Mouse (Mus musculus) heart, adult 9 months (tissue): Measurements from ENCODE around the gene 3110082I17Rik.

Experiments
- DNase-seq, 2 experiments: peaks; one replicate each; pipeline ENCODE4 v3.0.0; 2022; ENCODE audit warnings: low spot score in 2 of 2

3110082I17Rik gene

DNA sequence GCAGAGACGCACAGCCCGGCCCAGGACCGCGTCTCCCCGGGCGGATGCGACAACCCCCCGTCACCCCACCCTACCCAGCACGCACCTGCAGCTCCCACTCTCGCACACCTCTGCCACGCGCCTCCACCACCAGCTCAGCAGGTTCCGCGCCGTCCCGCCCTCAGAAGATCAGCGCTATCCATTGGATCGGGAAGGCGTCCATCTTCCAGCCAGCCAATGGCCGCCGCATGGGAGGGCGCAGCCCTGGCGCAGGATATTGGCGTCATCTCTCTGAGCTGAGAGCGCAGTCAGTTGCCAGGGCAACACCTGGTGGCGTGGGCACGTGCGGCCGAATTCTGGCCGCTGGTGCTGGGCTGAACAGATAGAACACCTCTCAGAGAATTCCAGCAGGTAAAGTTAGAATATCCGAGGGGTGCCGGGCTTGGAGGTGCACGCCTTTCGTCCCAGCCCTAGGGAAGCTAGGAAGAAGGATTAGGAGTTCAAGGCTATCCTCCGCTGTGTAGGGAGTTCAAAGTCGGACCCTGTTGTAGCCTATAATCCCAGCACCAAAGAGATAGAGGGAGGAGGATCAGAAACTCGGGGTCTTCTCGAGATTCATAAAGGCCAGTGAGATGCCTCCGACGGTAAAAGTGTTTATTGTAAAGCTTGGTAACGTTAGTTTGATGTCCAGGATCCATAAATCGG, at the start of gene 3110082I17Rik:
Gene 3110082I17Rik (minus strand): TSS at position 144 of the 684 bp plus-strand sequence.
- peak; percentile 96 for DNase-seq

- no peak for DNase-seq
These were observed 45.9 kb upstream of the 3110082I17Rik start for GRCm38 (mm10) chr5:139506207-139506606.

GRCm38 (mm10) chr5:139505073-139505606, 44.8 kb upstream of the 3110082I17Rik start:
- DNase-seq, result peak; percentile 46 to 64

- DNase-seq, result no peak
These were observed 42.0 kb upstream of the 3110082I17Rik start for GRCm38 (mm10) chr5:139502281-139502680.

GRCm38 (mm10) chr5:139498791-139499190, 38.5 kb upstream of the 3110082I17Rik start:
- no peak for DNase-seq

- no peak for DNase-seq
These were observed 36.6 kb upstream of the 3110082I17Rik start for GRCm38 (mm10) chr5:139496939-139497338.

- DNase-seq, result no peak
These were observed 34.8 kb upstream of the 3110082I17Rik start for GRCm38 (mm10) chr5:139495019-139495669.

DNA sequence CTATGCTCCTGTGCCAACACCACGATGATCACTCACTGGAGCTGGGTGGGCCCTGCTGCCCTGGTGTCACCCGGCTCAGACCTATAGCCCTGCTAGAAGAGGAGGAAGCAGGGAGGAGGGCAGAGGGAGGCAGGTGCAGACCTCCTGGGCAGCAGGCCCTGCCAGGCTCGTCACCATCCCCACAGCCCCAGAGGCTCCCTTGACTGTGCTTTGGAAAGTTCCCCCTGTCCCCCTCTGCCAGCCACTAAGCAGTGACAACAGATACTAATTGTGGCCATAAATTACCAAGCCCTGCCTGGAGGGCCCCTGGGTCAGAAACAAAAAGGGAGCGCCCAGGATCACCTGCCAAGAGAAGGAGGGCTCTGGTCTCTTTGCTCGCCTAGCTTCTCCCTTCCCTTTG, 33.4 kb upstream of the 3110082I17Rik start:
- DNase-seq, result no peak

DNA sequence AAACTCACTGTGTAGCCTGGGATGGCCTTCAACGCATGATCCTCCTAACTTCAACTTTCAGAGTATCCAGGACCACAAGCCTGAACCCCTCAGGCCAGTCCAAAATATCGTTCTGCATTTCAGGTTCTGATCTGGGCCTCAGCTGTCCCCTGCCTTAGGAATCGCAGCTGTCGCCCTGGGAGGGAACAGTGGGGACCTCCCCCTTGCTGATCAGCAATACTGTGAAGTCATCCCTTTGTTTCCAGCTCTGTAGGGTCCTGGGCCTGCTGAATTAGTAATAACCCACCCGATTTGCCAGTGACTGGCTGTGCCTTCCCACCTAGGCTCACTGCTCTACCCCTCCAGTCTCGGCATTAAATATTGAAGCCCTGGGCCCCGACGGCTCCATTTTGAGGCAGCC, 31.0 kb upstream of the 3110082I17Rik start:
- no peak for DNase-seq

DNA sequence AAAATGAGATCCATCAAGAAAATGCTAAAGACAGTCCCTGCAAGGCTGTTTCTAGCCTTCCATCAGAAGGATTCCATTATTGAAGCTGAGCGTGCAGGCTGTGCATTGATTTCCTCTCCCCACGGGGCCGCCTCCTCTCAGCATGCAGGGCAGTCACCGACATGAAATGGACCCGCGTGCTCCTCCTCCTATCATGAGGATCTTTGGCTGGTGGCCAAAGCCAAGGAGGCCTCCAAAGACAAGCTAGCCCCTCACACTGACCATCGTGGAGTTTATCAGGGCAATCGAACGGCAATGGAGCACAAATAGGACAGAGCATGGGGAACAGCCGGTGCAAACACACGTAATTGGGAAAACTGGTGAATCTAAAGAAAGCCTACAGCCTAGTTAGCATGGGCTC, 29.8 kb upstream of the 3110082I17Rik start:
- no peak for DNase-seq

GRCm38 (mm10) chr5:139484185-139484814, 24.0 kb upstream of the 3110082I17Rik start, which contains the start of gene Zfand2a:
TSS of gene Zfand2a (minus strand) at chr5:139484549.
- DNase-seq, result peak; percentile 100

- DNase-seq, result no peak
These were observed 23.0 kb upstream of the 3110082I17Rik start for GRCm38 (mm10) chr5:139483171-139483848.

GRCm38 (mm10) chr5:139480406-139480805, 20.1 kb upstream of the 3110082I17Rik start:
- DNase-seq, result no peak

DNA sequence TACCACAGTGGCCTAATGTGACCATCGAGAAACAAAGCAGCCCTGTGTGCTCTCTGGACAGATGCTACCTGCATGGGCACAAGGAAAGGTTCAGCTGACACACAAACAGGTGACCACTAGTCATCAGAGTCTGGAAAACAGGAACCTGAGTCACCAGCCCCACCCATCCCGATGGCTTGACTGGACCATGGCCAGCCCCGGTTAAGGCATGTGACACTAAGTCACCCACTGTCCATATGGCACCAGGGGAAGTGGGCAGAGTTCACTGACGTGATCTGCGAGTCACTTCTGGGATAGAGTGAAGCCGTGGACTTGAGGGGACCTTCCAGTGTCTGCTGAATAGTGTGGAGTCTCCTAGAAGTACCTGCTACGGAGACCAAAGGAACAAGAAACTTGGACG, 18.8 kb upstream of the 3110082I17Rik start:
- peak in 1 of 2 experiments; percentile 7 for DNase-seq

GRCm38 (mm10) chr5:139474741-139475140, 14.4 kb upstream of the 3110082I17Rik start:
- DNase-seq, result no peak

- DNase-seq, result no peak
These were observed 7.7 kb upstream of the 3110082I17Rik start for GRCm38 (mm10) chr5:139467998-139468397.

DNA sequence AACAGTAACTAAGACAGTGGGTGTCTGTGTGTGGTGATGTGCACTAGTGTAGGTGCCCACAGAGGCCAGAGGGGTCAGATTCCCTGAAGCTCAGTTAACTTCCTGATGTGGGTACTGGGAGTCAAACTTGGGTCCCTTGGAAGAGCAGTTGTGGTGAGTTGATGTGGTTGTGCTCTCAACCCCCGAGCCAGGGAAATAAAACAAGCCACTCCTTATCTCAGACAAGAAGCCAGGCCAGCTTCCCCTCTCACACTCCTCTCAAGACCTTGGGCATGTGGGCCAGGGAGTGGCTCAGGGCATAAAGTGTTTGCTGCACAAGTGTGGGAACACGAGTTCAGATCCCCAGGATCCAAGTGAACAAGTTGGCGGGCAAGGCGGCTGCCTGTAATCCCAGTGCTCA, 6.5 kb upstream of the 3110082I17Rik start:
- no peak for DNase-seq

GRCm38 (mm10) chr5:139466373-139466772, 6.0 kb upstream of the 3110082I17Rik start:
- no peak for DNase-seq

- no peak for DNase-seq
These were observed 4.5 kb upstream of the 3110082I17Rik start for GRCm38 (mm10) chr5:139464874-139465273.

- DNase-seq, result no peak
These were observed 389 bp downstream of the 3110082I17Rik start for GRCm38 (mm10) chr5:139459938-139460337.

DNA sequence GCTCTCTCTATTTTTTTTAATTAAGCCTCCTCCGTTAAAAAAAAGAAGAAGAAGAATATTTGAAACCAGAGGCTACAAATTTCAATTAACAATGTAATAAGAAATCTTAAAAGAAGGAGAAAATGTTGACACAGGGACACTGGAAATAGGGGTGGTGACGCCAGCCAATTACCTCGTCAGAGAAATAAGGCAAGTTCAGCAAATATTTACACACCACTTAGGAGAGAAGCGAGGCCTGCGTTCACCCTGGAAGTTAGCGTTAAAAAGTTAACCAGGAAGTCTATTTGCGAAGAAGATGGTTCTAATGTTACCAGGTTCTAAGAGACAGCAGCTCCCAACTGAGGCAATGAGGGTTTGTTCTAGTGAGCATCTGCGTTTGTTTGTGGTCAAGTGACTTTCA, 3.1 kb downstream of the 3110082I17Rik start:
- no peak for DNase-seq

DNA sequence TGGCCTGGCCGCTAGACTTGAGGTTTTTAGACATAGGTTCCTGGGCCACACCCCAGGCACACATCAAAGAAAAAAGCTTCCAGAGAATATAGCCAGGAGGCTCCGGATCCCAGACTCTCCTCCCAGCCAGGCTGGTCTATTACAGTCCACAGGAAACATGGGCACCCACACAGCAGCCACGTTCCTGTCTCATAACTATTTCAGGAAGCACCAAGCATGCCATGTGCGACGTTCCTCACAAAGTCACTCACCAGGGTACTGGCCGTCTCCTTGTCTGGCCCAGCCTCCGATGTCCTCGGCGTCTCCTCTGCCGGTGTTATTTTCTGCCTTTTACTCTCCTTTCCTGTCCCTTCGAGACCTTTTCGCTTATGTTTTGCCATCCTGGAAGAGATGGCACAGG, 5.2 kb downstream of the 3110082I17Rik start:
- no peak for DNase-seq
